Mouse (Mus musculus): ENCODE results near the gene Cwc25. TPM values are rescaled to one million over a fixed set of nuclear protein-coding genes. Genes with fewer than 3 reads are reported as not detected.

Cwc25 gene
- polyA plus RNA-seq, 1 experiment: 8.7 TPM

DNA sequence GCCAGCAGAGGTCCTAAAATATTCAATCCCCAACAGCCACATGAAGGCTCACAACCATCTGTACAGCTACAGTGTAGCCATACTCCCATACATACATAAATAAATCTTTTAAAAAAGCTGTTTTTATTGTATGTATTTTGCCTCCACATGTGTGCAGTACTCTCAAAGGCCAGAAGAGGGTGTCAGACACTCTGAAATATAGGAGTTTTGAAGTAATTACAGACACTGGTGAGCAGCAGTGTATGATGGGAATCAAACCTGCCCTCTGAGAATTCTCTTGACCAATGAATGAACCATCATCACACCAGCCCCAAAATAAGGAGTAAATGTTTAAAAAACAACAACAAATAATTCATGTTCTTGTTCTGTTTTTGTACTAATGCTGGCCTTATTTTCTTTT, 4.7 kb downstream of the Cwc25 start:
- Histone ChIP-seq H3ac (ENCODE audit: control insufficient read depth, insufficient read length, low read depth) (no peak overlapping the region), H3K79me3 (ENCODE audit: low read depth) (peaks cover 25% of the 10 kb centered on the region), H3K79me2 (ENCODE audit: control insufficient read depth, insufficient read depth) (peaks cover 50% of the 10 kb centered on the region), H3K27me3 (ENCODE audit: control insufficient read depth, insufficient read depth, insufficient read length) (no peaks in the 10 kb centered on the region), H3K36me3 (ENCODE audit: control insufficient read depth, insufficient read depth) (peaks cover 63% of the 10 kb centered on the region), H3K4me3 (ENCODE audit: insufficient read depth, poor library complexity, severe bottlenecking) (no peak overlapping the region)
- TF ChIP-seq CTCF (IDR thresholded peaks at IDR 0.05; ENCODE audit: control insufficient read depth, insufficient read depth, insufficient read length): no peak
- TF ChIP-seq MAX (IDR thresholded peaks at IDR 0.05): no peak
- no peak for TF ChIP-seq MYOD1 (IDR thresholded peaks at IDR 0.05; ENCODE audit: control insufficient read depth, insufficient read length, low read depth)
- no peak for TF ChIP-seq MYOG (IDR thresholded peaks at IDR 0.05; ENCODE audit: control insufficient read depth, extremely low read depth, insufficient read length)
- TF ChIP-seq CEBPB (IDR thresholded peaks at IDR 0.05; ENCODE audit: low read depth): no peak
- no peak for TF ChIP-seq FOSL1 (IDR thresholded peaks at IDR 0.05; ENCODE audit: insufficient read depth, low read length, poor library complexity, severe bottlenecking)
- no peak for TF ChIP-seq USF1 (IDR thresholded peaks at IDR 0.05; ENCODE audit: low read depth)

DNA sequence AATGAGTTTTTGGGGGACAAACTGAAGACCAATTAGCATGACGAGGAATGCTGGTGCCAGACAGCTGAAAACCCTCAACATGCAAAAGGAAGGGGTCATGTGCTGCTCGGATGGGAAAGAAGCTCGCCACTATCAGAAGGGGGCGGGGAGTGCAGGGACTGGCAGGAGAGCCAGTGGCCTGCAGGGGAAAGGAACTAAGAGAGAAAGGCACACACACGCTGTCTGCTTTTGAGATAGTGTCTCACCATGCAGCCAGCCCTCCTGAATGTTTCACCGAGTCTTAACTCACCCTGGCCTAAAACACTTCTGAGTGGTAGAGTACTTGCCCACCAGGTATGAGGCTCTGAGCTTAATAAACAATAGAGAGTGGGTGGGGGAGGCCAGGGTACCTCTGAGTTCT, 7.4 kb downstream of the Cwc25 start:
- peaks cover 86% of the 10 kb centered on the region for H3K36me3 ChIP-seq (ENCODE audit: control insufficient read depth, insufficient read depth)
- TF ChIP-seq MYOG (IDR thresholded peaks at IDR 0.05; ENCODE audit: control insufficient read depth, extremely low read depth, insufficient read length) (no peak), MYOD1 (IDR thresholded peaks at IDR 0.05; ENCODE audit: control insufficient read depth, insufficient read length, low read depth) (no peak), MAX (IDR thresholded peaks at IDR 0.05) (no peak), FOSL1 (IDR thresholded peaks at IDR 0.05; ENCODE audit: insufficient read depth, low read length, poor library complexity, severe bottlenecking) (no peak), USF1 (IDR thresholded peaks at IDR 0.05; ENCODE audit: low read depth) (no peak), CTCF (IDR thresholded peaks at IDR 0.05; ENCODE audit: control insufficient read depth, insufficient read depth, insufficient read length) (no peak), CEBPB (IDR thresholded peaks at IDR 0.05; ENCODE audit: low read depth) (no peak)
- H3K27me3 ChIP-seq (ENCODE audit: control insufficient read depth, insufficient read depth, insufficient read length): no peaks in the 10 kb centered on the region
- peaks cover 2% of the 10 kb centered on the region for H3K79me3 ChIP-seq (ENCODE audit: low read depth)
- no peak overlapping the region for H3ac ChIP-seq (ENCODE audit: control insufficient read depth, insufficient read length, low read depth)
- H3K4me3 ChIP-seq (ENCODE audit: insufficient read depth, poor library complexity, severe bottlenecking): no peak overlapping the region
- H3K79me2 ChIP-seq (ENCODE audit: control insufficient read depth, insufficient read depth): peaks cover 26% of the 10 kb centered on the region

DNA sequence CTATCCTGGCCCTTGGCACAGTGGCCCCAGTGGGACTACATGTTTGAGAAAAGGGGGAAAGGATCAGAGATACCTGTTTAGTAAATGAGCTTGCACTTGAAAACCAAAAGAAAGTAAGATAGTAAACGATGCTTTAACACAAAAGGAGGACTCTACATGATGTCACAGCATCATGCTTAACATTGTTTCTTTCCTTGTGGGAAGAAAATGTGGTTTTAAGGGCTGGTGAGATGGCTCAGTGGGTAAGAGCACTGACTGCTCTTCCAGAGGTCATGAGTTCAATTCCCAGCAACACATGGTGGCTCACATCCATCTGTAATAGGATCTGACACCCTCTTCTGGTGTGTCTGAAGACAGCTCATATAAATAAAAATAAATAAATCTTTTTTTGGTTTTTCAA, 8.2 kb downstream of the Cwc25 start:
- peaks cover 89% of the 10 kb centered on the region for H3K36me3 ChIP-seq (ENCODE audit: control insufficient read depth, insufficient read depth)
- no peak overlapping the region for H3K4me3 ChIP-seq (ENCODE audit: insufficient read depth, poor library complexity, severe bottlenecking)
- peaks cover 17% of the 10 kb centered on the region for H3K79me2 ChIP-seq (ENCODE audit: control insufficient read depth, insufficient read depth)
- TF ChIP-seq MYOG (IDR thresholded peaks at IDR 0.05; ENCODE audit: control insufficient read depth, extremely low read depth, insufficient read length): no peak
- no peak for TF ChIP-seq MAX (IDR thresholded peaks at IDR 0.05)
- TF ChIP-seq CEBPB (IDR thresholded peaks at IDR 0.05; ENCODE audit: low read depth): no peak
- no peak overlapping the region for H3ac ChIP-seq (ENCODE audit: control insufficient read depth, insufficient read length, low read depth)
- H3K79me3 ChIP-seq (ENCODE audit: low read depth): no peaks in the 10 kb centered on the region
- H3K27me3 ChIP-seq (ENCODE audit: control insufficient read depth, insufficient read depth, insufficient read length): no peaks in the 10 kb centered on the region

DNA sequence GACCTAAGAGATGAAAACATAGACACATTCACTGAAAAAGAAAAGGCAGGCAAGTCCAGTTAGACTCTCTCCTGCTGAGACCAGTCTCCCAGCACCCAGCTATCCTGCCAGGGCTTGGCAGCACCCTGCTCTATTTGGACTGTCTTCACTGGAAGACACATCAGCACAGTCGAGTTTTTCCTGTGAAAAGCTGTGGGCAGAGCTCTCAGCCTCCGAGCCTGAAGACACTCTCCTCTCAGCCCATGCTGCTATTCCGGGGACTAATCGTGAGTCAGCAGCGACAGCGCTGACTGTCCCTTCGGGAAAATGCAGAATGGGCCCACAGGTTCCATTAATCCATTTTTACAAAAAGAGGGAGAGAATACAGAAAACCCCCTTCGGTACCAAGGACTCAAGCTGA, 13.1 kb downstream of the Cwc25 start:
- Histone ChIP-seq H3ac (ENCODE audit: control insufficient read depth, insufficient read length, low read depth) (no peak overlapping the region), H3K27me3 (ENCODE audit: control insufficient read depth, insufficient read depth, insufficient read length) (no peaks in the 10 kb centered on the region), H3K79me3 (ENCODE audit: low read depth) (no peaks in the 10 kb centered on the region), H3K79me2 (ENCODE audit: control insufficient read depth, insufficient read depth) (no peaks in the 10 kb centered on the region), H3K4me3 (ENCODE audit: insufficient read depth, poor library complexity, severe bottlenecking) (no peak overlapping the region), H3K36me3 (ENCODE audit: control insufficient read depth, insufficient read depth) (peaks cover 91% of the 10 kb centered on the region)
- TF ChIP-seq FOSL1 (IDR thresholded peaks at IDR 0.05; ENCODE audit: insufficient read depth, low read length, poor library complexity, severe bottlenecking): no peak
- TF ChIP-seq MYOG (IDR thresholded peaks at IDR 0.05; ENCODE audit: control insufficient read depth, extremely low read depth, insufficient read length): no peak
- TF ChIP-seq USF1 (IDR thresholded peaks at IDR 0.05; ENCODE audit: low read depth): no peak
- no peak for TF ChIP-seq MYOD1 (IDR thresholded peaks at IDR 0.05; ENCODE audit: control insufficient read depth, insufficient read length, low read depth)
- no peak for TF ChIP-seq CEBPB (IDR thresholded peaks at IDR 0.05; ENCODE audit: low read depth)
- TF ChIP-seq MAX (IDR thresholded peaks at IDR 0.05): no peak

DNA sequence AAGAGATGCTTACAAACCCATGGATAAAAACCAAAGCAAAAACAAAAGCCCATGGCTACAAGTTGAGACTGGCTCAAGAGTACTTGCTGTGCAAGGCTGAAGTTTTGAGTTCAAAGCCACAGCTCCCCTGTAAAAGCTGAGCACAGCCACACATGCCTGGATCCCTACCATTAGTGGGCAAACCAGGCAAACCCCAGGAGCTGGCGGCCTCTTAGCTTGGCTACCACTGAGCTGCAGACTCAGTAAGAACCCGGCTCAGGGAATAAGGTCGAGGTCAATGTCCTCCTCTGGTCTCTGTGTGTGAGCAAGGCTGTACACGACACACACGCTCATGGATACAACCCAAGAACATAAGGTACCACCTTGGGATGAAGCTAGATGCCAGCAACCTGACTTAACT, 17.9 kb downstream of the Cwc25 start:
- Histone ChIP-seq H3ac (ENCODE audit: control insufficient read depth, insufficient read length, low read depth) (no peak overlapping the region), H3K79me2 (ENCODE audit: control insufficient read depth, insufficient read depth) (peaks cover 10% of the 10 kb centered on the region), H3K36me3 (ENCODE audit: control insufficient read depth, insufficient read depth) (peaks cover 70% of the 10 kb centered on the region), H3K79me3 (ENCODE audit: low read depth) (peaks cover 9% of the 10 kb centered on the region), H3K27me3 (ENCODE audit: control insufficient read depth, insufficient read depth, insufficient read length) (no peaks in the 10 kb centered on the region), H3K4me3 (ENCODE audit: insufficient read depth, poor library complexity, severe bottlenecking) (no peak overlapping the region)
- no peak for TF ChIP-seq MYOG (IDR thresholded peaks at IDR 0.05; ENCODE audit: control insufficient read depth, extremely low read depth, insufficient read length)
- TF ChIP-seq MAX (IDR thresholded peaks at IDR 0.05): no peak
- TF ChIP-seq FOSL1 (IDR thresholded peaks at IDR 0.05; ENCODE audit: insufficient read depth, low read length, poor library complexity, severe bottlenecking): no peak
- TF ChIP-seq MYOD1 (IDR thresholded peaks at IDR 0.05; ENCODE audit: control insufficient read depth, insufficient read length, low read depth): no peak
- no peak for TF ChIP-seq CTCF (IDR thresholded peaks at IDR 0.05; ENCODE audit: control insufficient read depth, insufficient read depth, insufficient read length)

DNA sequence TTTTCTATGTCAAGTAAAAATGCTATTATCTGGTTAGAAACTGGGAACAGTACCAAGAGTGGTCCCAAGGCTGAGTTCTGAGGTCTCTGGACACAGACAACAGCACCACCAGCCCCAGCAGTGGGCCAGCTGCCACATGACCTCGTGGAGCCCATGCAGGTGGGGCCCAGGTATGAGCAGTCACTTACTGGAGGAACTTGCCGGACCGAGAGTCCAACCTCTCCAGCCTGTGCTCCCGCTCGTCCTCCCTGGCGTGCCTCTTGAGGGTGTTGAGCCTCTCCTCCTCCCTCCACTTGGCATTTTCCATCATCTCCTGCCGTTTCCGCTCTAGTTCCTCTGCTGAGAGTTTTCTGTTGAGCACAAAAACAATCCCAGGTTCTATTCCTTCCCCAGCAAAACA, 18.6 kb downstream of the Cwc25 start:
- no peak overlapping the region for H3K4me3 ChIP-seq (ENCODE audit: insufficient read depth, poor library complexity, severe bottlenecking)
- H3K36me3 ChIP-seq (ENCODE audit: control insufficient read depth, insufficient read depth): peaks cover 63% of the 10 kb centered on the region
- H3K79me2 ChIP-seq (ENCODE audit: control insufficient read depth, insufficient read depth): peaks cover 18% of the 10 kb centered on the region
- no peaks in the 10 kb centered on the region for H3K27me3 ChIP-seq (ENCODE audit: control insufficient read depth, insufficient read depth, insufficient read length)
- TF ChIP-seq CTCF (IDR thresholded peaks at IDR 0.05; ENCODE audit: control insufficient read depth, insufficient read depth, insufficient read length) (no peak), FOSL1 (IDR thresholded peaks at IDR 0.05; ENCODE audit: insufficient read depth, low read length, poor library complexity, severe bottlenecking) (no peak), MAX (IDR thresholded peaks at IDR 0.05) (no peak), MYOG (IDR thresholded peaks at IDR 0.05; ENCODE audit: control insufficient read depth, extremely low read depth, insufficient read length) (no peak), MYOD1 (IDR thresholded peaks at IDR 0.05; ENCODE audit: control insufficient read depth, insufficient read length, low read depth) (no peak), USF1 (IDR thresholded peaks at IDR 0.05; ENCODE audit: low read depth) (no peak), CEBPB (IDR thresholded peaks at IDR 0.05; ENCODE audit: low read depth) (no peak)
- H3K79me3 ChIP-seq (ENCODE audit: low read depth): peaks cover 16% of the 10 kb centered on the region
- no peak overlapping the region for H3ac ChIP-seq (ENCODE audit: control insufficient read depth, insufficient read length, low read depth)

All from C2C12 (cell line).